ENCODE assay signal across 8 mouse cellular contexts in the genomic region with DNA sequence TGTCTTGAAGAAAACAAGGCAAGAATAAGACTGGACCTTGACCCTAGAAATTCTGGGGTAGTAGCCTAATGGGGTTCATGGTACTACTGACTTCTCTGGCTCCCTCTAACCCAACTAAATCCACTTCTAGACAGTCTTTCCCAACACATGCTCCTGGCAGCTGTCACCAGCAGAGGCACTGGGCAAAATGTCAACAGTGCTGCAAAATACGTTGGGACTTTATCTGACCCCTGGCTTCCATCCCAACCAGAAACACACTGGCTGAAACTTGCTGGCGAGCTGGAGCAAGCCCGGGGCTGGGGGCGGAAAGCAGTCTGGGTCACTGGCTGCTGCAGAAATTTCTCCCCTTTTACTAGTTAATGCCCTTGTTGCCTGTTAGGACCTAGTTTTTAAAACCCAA. TPM values are rescaled to one million over a fixed set of nuclear protein-coding genes. Genes with fewer than 3 reads are reported as not detected.
A peak's percentile ranks its signal among the peaks of the same experiment; 100 is the strongest.
DNase-seq lines count a peak whose midpoint lies in the region; ATAC-seq and TF ChIP-seq lines count a peak whose summit lies in the region.

No protein-coding gene starts in this region.

- H3K36me3 ChIP-seq in MEL (ENCODE audit: control insufficient read depth in 1 of 2, insufficient read depth in 2 of 2, low read length in 2 of 2), result peaks cover 0 to 6% of the 10 kb centered on the region in 2 experiments; a peak in 2 of 4 replicates
- H3K36me3 ChIP-seq in embryonic facial prominence, embryonic 11.5 days (replicated peaks; ENCODE audit: control insufficient read depth, insufficient read depth, low read depth, low read length), result no peaks in the 10 kb centered on the region
- no peaks in the 10 kb centered on the region for H3K36me3 ChIP-seq in heart, embryonic 11.5 days (ENCODE audit: control insufficient read depth, insufficient read depth, low read length)
- H3K36me3 ChIP-seq in kidney, embryonic 14.5 days (ENCODE audit: control insufficient read depth, insufficient read depth, low read length), result no peaks in the 10 kb centered on the region

- H3K79me2 ChIP-seq in MEL (ENCODE audit: control insufficient read depth, insufficient read depth, low read length, poor library complexity), result no peaks in the 10 kb centered on the region

- peak overlapping the region; percentile 29 for H3K4me2 ChIP-seq in embryonic facial prominence, embryonic 11.5 days (ENCODE audit: low read depth, low read length)
- peak overlapping the region; percentile 66 for H3K4me2 ChIP-seq in heart, embryonic 11.5 days
- H3K4me2 ChIP-seq in kidney, embryonic 14.5 days (replicated peaks; ENCODE audit: low read depth, low read length), result peak overlapping the region; percentile 37

- peak; percentile 49 for DNase-seq in MEL (ENCODE audit: low read depth, low spot score)
- DNase-seq in embryonic facial prominence, embryonic 11.5 days (ENCODE audit: low spot score), result no peak
- peak; percentile 85 for DNase-seq in lung, postnatal 14 days
- DNase-seq in embryo, embryonic 10.5 days (ENCODE audit: low spot score), result no peak
- no peak for DNase-seq in frontal cortex, postnatal 10 days (ENCODE audit: low spot score in 2 of 2)
- no peak for DNase-seq in c-Kit-positive CD71-positive TER-119-positive erythroid progenitor cells, embryonic 14.5 days (ENCODE audit: low spot score)

- no peak for ATAC-seq in embryonic facial prominence, embryonic 11.5 days (replicated peaks; ENCODE audit: insufficient number of reproducible peaks, low FRiP score, low TSS enrichment, low read depth)
- no peak for ATAC-seq in heart, embryonic 11.5 days (replicated peaks; ENCODE audit: insufficient number of reproducible peaks, low FRiP score, low TSS enrichment)
- no peak for ATAC-seq in kidney, embryonic 14.5 days (ENCODE audit: low FRiP score, low TSS enrichment)

- peak overlapping the region; percentile 48 for H3K9ac ChIP-seq in MEL (ENCODE audit: control insufficient read depth, low read depth, low read length, poor library complexity, severe bottlenecking)
- H3K9ac ChIP-seq in embryonic facial prominence, embryonic 11.5 days (replicated peaks; ENCODE audit: low read length), result peak overlapping the region; percentile 4; the same call in 1 of the 2 replicates
- peak overlapping the region; percentile 62 for H3K9ac ChIP-seq in heart, embryonic 11.5 days (ENCODE audit: low read depth, low read length)
- H3K9ac ChIP-seq in kidney, embryonic 14.5 days (ENCODE audit: low read depth, low read length), result 0 out of 2 replicates have a peak overlapping the region, but pooled peaks have one; percentile 20

- peaks cover 5 to 18% of the 10 kb centered on the region in 2 experiments for H3K4me1 ChIP-seq in MEL (ENCODE audit: control insufficient read depth in 1 of 2, insufficient read depth in 2 of 2, low read length in 2 of 2)
- peaks cover 6% of the 10 kb centered on the region for H3K4me1 ChIP-seq in embryonic facial prominence, embryonic 11.5 days (ENCODE audit: control insufficient read depth, insufficient read depth, low read length)
- H3K4me1 ChIP-seq in heart, embryonic 11.5 days (ENCODE audit: control insufficient read depth, insufficient read depth, low read length), result peaks cover 38% of the 10 kb centered on the region
- peaks cover 28% of the 10 kb centered on the region for H3K4me1 ChIP-seq in kidney, embryonic 14.5 days (ENCODE audit: control insufficient read depth, insufficient read depth, low read length)

- no peak for TF ChIP-seq POLR2A in MEL (IDR thresholded peaks at IDR 0.05; ENCODE audit: control insufficient read depth in 1 of 2, insufficient read depth in 1 of 2, low read depth in 1 of 2, low read length in 2 of 2, poor library complexity in 1 of 2)

- 7% methylated on average over 4 of the region's 4 CpGs for WGBS in embryonic facial prominence, embryonic 11.5 days
- 3% methylated on average over 4 of the region's 4 CpGs for WGBS in heart, embryonic 11.5 days (ENCODE audit: insufficient replicate concordance)
- WGBS in kidney, embryonic 14.5 days, result 3% methylated on average over 4 of the region's 4 CpGs

- H3K27ac ChIP-seq in MEL (ENCODE audit: control insufficient read depth, low read depth, low read length), result no peak overlapping the region
- H3K27ac ChIP-seq in embryonic facial prominence, embryonic 11.5 days (replicated peaks; ENCODE audit: low read depth, low read length), result peak overlapping the region; percentile 5; the same call in 1 of the 2 replicates
- peak overlapping the region; percentile 87 for H3K27ac ChIP-seq in heart, embryonic 11.5 days (ENCODE audit: low read depth, low read length)
- H3K27ac ChIP-seq in kidney, embryonic 14.5 days (ENCODE audit: low read depth, low read length), result peak overlapping the region; percentile 25

- H3K27me3 ChIP-seq in MEL (ENCODE audit: control insufficient read depth in 1 of 2, insufficient read depth in 2 of 2, low read length in 2 of 2), result no peaks in the 10 kb centered on the region
- H3K27me3 ChIP-seq in embryonic facial prominence, embryonic 11.5 days (ENCODE audit: control insufficient read depth, insufficient read depth, low read length), result no peaks in the 10 kb centered on the region
- H3K27me3 ChIP-seq in heart, embryonic 11.5 days (ENCODE audit: control insufficient read depth, insufficient read depth, low read length), result peaks cover 7% of the 10 kb centered on the region; the same call in 1 of the 2 replicates
- no peaks in the 10 kb centered on the region for H3K27me3 ChIP-seq in kidney, embryonic 14.5 days (ENCODE audit: control insufficient read depth, insufficient read depth, low read length)

- no peaks in the 10 kb centered on the region for H3K9me3 ChIP-seq in MEL (replicated peaks; ENCODE audit: insufficient read depth, low read length)
- no peaks in the 10 kb centered on the region for H3K9me3 ChIP-seq in embryonic facial prominence, embryonic 11.5 days (replicated peaks; ENCODE audit: control insufficient read depth, low read length)
- no peaks in the 10 kb centered on the region for H3K9me3 ChIP-seq in heart, embryonic 11.5 days (replicated peaks; ENCODE audit: control insufficient read depth, low read length)
- H3K9me3 ChIP-seq in kidney, embryonic 14.5 days (ENCODE audit: control insufficient read depth, low read length), result no peaks in the 10 kb centered on the region

- H3K4me3 ChIP-seq in MEL (ENCODE audit: control insufficient read depth in 1 of 2, insufficient read depth in 1 of 2, low read depth in 2 of 2, low read length in 2 of 2), result peak overlapping the region; percentile 36 to 95
- no peak overlapping the region for H3K4me3 ChIP-seq in embryonic facial prominence, embryonic 11.5 days (ENCODE audit: low read depth, low read length)
- peak overlapping the region; percentile 27 for H3K4me3 ChIP-seq in heart, embryonic 11.5 days (ENCODE audit: low read depth, low read length)
- peak overlapping the region; percentile 18; the same call in 1 of the 2 replicates for H3K4me3 ChIP-seq in kidney, embryonic 14.5 days (ENCODE audit: low read length)

- TF ChIP-seq CTCF in MEL (IDR thresholded peaks at IDR 0.05 in 2 of 3, conservative IDR thresholded peaks at IDR 0.05 in 1 of 3; ENCODE audit: control insufficient read depth in 1 of 3, insufficient read depth in 1 of 3, low read depth in 2 of 3, low read length in 3 of 3, poor library complexity in 1 of 3, severe bottlenecking in 1 of 3), result no peak

- TF ChIP-seq EP300 in MEL (IDR thresholded peaks at IDR 0.05; ENCODE audit: low read depth in 1 of 2, low read length in 2 of 2), result peak; percentile 11 to 28; a peak in 2 of 4 replicates

- no peak for TF ChIP-seq RAD21 in MEL (IDR thresholded peaks at IDR 0.05; ENCODE audit: low read depth, low read length)

TF ChIP-seq in MEL, 35 proteins besides CTCF, POLR2A, EP300 and RAD21:
- TF ChIP-seq MYB (IDR thresholded peaks at IDR 0.05; ENCODE audit: low read depth, low read length) (peak; percentile 53; the same call in 1 of the 2 replicates), MAFK (IDR thresholded peaks at IDR 0.05; ENCODE audit: borderline replicate concordance, low read depth, low read length) (no peak), MXI1 (IDR thresholded peaks at IDR 0.05; ENCODE audit: low read depth, low read length) (peak; percentile 92), MAX (IDR thresholded peaks at IDR 0.05; ENCODE audit: low read length) (peak; percentile 17; the same call in 1 of the 2 replicates), MYC (IDR thresholded peaks at IDR 0.05; ENCODE audit: low read depth, low read length) (no peak), SIN3A (IDR thresholded peaks at IDR 0.05; ENCODE audit: low read length) (peak; percentile 69; the same call in 1 of the 2 replicates), CHD1 (IDR thresholded peaks at IDR 0.05; ENCODE audit: low read depth, low read length) (no peak), TCF12 (IDR thresholded peaks at IDR 0.05; ENCODE audit: low read depth, low read length) (peak; percentile 23; the same call in 1 of the 2 replicates), ETS1 (IDR thresholded peaks at IDR 0.05; ENCODE audit: low read depth, low read length) (peak; percentile 63; the same call in 1 of the 2 replicates)

RNA-seq across cellular contexts. Expression of a gene that starts 35.5 kb away (rescaled TPM):
- total RNA-seq in MEL (2012; rRNA removed), result 2.6 and 40.6 TPM in 2 replicates
- polyA plus RNA-seq in MEL (2012; ENCODE audit: insufficient read depth in 1 of 2, insufficient read length in 2 of 2, low read depth in 1 of 2, low replicate concordance in 2 of 2, missing spikeins in 1 of 2), result 10 to 100 TPM in 1 of 2 experiments, not detected in 1; 11.6 TPM
- polyA plus RNA-seq in embryonic facial prominence, embryonic 11.5 days (2014; fragmentation: Nextera tagmentation; extraction: Ambion mirVana), result 6.3 and 6.9 TPM in 2 replicates
- polyA plus RNA-seq in heart, embryonic 11.5 days (2014; fragmentation: Nextera tagmentation; extraction: Ambion mirVana), result 1.9 and 3.4 TPM in 2 replicates
- 1.8 and 2.9 TPM in 2 replicates for polyA plus RNA-seq in kidney, embryonic 14.5 days (2014; fragmentation: Nextera tagmentation; extraction: Ambion mirVana)

RNA-seq across cellular contexts. Expression of a gene that starts 36.8 kb away (rescaled TPM):
- 13.3 and 17.2 TPM in 2 replicates for total RNA-seq in MEL (2012; rRNA removed)
- 100 to 1,000 TPM in 1 of 2 experiments, 10 to 100 TPM in 1; 41.7 to 217 TPM for polyA plus RNA-seq in MEL (2012; ENCODE audit: insufficient read depth in 1 of 2, insufficient read length in 2 of 2, low read depth in 1 of 2, low replicate concordance in 2 of 2, missing spikeins in 1 of 2)
- polyA plus RNA-seq in embryonic facial prominence, embryonic 11.5 days (2014; fragmentation: Nextera tagmentation; extraction: Ambion mirVana), result 19.4 and 21.6 TPM in 2 replicates
- 30.3 and 31.3 TPM in 2 replicates for polyA plus RNA-seq in heart, embryonic 11.5 days (2014; fragmentation: Nextera tagmentation; extraction: Ambion mirVana)
- 24.6 and 36.0 TPM in 2 replicates for polyA plus RNA-seq in kidney, embryonic 14.5 days (2014; fragmentation: Nextera tagmentation; extraction: Ambion mirVana)

Comparison
In these comparisons a context has a peak if more than half of its experiments do, and no peak if none do; other contexts are left out.
1. DNase-seq: peak in MEL (single experiment) and lung, postnatal 14 days (single experiment); none in embryonic facial prominence, embryonic 11.5 days (single experiment), embryo, embryonic 10.5 days (single experiment), frontal cortex, postnatal 10 days (0 of 2) and c-Kit-positive CD71-positive TER-119-positive erythroid progenitor cells, embryonic 14.5 days (single experiment).
2. H3K9ac ChIP-seq: peak in every context shown above with its lines; median percentile 62 in heart, embryonic 11.5 days; 48 in MEL; 20 in kidney, embryonic 14.5 days; 4 in embryonic facial prominence, embryonic 11.5 days.
3. Peak in every context shown above with its lines, with median percentiles within 50 percentile points of each other: H3K4me2 ChIP-seq.